Mouse (Mus musculus): ENCODE measurements around the gene Hfe.
"Not testable (repeated sequence)": the region's sequence is repeated elsewhere in the genome, so short reads cannot be mapped to it uniquely, and the experiment has no call there.

Gene Hfe

DNA sequence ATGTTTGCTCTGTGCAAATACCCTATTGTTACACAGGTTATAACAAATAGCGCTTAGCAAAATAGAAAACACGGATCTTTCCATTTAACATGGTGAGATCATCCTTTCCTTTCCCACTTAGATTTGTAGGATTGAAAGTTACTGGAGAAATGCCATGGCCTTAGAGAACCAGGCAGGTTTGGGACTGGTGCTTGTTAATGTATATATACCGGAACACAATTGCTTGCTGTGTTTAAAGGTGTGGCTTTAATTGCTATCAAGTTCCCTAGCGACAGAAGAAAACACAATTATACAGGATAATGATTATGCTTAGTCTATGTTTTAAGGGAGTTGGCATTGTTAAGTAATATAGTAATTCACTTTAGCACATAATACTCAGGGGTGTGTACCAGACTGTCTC is 23.5 kb downstream of the Hfe start:
- H3K9me3 ChIP-seq (ENCODE audit: low read length), result no peaks in the 10 kb centered on the region
- no peaks in the 10 kb centered on the region for H3K36me3 ChIP-seq (ENCODE audit: insufficient read depth, low read length)
- H3K4me3 ChIP-seq (replicated peaks; ENCODE audit: low read length), result no peak overlapping the region
- no peaks in the 10 kb centered on the region for H3K27me3 ChIP-seq (ENCODE audit: insufficient read depth, low read length)
- TF ChIP-seq CTCF (conservative IDR thresholded peaks at IDR 0.05; ENCODE audit: low read length) (no peak), NANOG (IDR thresholded peaks at IDR 0.05; ENCODE audit: borderline replicate concordance, low read length) (no peak), POU5F1 (IDR thresholded peaks at IDR 0.05; ENCODE audit: borderline replicate concordance, low read length) (no peak)
- peaks cover 21% of the 10 kb centered on the region for H3K4me1 ChIP-seq (replicated peaks; ENCODE audit: low read depth, low read length)

DNA sequence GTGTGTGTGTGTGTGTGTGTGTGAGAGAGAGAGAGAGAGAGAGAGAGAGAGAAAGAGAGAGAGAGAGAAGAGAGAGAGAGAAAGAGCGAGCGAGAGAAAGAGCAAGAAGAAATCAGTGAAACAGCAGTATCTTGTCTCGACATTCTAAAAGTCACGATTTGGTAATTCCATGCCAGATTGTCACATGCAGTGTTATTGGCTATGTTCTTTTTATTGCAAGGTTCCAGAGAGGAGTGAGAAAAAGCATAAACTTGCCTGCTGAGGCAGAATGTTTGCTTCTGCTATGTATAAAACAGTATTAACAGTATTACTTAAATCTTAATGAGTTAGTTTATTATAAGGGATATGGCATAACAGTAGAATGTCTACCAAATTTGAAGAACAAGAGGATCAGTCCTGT is 24.7 kb downstream of the Hfe start:
- TF ChIP-seq NANOG (IDR thresholded peaks at IDR 0.05; ENCODE audit: borderline replicate concordance, low read length) (no peak), POU5F1 (IDR thresholded peaks at IDR 0.05; ENCODE audit: borderline replicate concordance, low read length) (no peak), CTCF (conservative IDR thresholded peaks at IDR 0.05; ENCODE audit: low read length) (no peak)
- no peaks in the 10 kb centered on the region for H3K36me3 ChIP-seq (ENCODE audit: insufficient read depth, low read length)
- no peaks in the 10 kb centered on the region for H3K27me3 ChIP-seq (ENCODE audit: insufficient read depth, low read length)
- H3K9me3 ChIP-seq (ENCODE audit: low read length), result no peaks in the 10 kb centered on the region
- H3K4me1 ChIP-seq (replicated peaks; ENCODE audit: low read depth, low read length), result peaks cover 21% of the 10 kb centered on the region
- no peak overlapping the region for H3K4me3 ChIP-seq (replicated peaks; ENCODE audit: low read length)

DNA sequence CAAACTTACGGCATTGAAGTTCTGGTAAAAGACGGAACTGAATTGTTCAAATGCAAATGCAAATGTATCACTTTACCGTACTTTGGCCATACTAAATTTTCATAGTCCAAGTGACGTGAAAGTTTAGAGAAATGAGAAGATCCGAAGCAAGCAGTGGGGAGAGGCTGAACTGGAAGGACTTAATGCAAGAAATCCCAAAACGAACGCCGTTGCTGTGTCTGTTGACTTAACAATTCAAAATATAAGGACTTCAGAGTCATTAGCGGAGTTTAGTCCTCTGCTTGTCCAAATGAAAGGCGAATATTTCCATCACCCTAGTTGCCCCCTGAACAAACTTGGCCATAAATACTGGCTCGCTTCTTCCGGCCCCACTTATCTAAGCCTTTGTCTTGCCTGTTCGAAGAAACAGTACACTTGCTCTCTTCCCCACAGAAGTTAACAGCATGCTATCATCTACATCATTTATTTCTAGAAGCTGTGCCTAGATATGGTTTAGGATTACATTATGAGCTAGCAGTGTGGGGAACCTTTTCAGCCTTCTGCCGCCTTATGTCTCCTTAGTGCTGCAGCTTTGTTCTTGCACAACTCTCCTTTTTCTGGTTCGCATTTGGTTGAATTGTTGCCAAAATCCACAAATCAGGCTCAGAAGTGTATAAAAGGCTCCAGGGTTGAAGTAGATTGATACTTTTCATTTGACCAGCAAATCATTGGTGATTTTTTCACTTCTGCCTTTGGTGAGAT is 25.4 kb downstream of the Hfe start:
- Histone ChIP-seq H3K27me3 (ENCODE audit: insufficient read depth, low read length) (no peaks in the 10 kb centered on the region), H3K36me3 (ENCODE audit: insufficient read depth, low read length) (no peaks in the 10 kb centered on the region), H3K4me3 (replicated peaks; ENCODE audit: low read length) (peak overlapping the region; percentile 70), H3K4me1 (replicated peaks; ENCODE audit: low read depth, low read length) (peaks cover 15% of the 10 kb centered on the region), H3K9me3 (ENCODE audit: low read length) (no peaks in the 10 kb centered on the region)
- TF ChIP-seq CTCF (conservative IDR thresholded peaks at IDR 0.05; ENCODE audit: low read length) (no peak), NANOG (IDR thresholded peaks at IDR 0.05; ENCODE audit: borderline replicate concordance, low read length) (no peak), POU5F1 (IDR thresholded peaks at IDR 0.05; ENCODE audit: borderline replicate concordance, low read length) (no peak)

DNA sequence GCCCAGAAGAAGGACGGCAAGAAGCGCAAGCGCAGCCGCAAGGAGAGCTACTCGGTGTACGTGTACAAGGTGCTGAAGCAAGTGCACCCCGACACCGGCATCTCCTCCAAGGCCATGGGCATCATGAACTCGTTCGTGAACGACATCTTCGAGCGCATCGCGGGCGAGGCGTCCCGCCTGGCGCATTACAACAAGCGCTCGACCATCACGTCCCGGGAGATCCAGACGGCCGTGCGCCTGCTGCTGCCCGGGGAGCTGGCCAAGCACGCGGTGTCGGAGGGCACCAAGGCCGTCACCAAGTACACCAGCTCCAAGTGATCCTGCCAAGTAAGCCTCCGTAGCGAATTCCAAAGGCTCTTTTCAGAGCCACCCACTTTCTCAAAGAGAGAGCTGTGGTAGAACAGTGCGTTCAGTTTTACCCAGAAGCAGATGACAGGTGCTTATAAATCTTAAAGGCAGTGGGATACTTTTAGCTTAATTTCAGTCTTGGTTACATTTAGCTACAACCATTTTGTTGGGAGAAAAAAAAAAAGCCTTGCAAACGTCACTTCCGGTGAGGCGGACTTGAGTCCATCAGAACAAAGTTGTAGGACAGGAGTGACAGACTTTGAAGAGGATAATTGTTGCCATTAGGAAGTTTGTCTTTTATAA is 26.2 kb downstream of the Hfe start:
- H3K4me1 ChIP-seq (replicated peaks; ENCODE audit: low read depth, low read length), result peaks cover 15% of the 10 kb centered on the region
- not testable (repeated sequence) for H3K36me3 ChIP-seq (ENCODE audit: insufficient read depth, low read length); H3K9me3 ChIP-seq (ENCODE audit: low read length)

DNA sequence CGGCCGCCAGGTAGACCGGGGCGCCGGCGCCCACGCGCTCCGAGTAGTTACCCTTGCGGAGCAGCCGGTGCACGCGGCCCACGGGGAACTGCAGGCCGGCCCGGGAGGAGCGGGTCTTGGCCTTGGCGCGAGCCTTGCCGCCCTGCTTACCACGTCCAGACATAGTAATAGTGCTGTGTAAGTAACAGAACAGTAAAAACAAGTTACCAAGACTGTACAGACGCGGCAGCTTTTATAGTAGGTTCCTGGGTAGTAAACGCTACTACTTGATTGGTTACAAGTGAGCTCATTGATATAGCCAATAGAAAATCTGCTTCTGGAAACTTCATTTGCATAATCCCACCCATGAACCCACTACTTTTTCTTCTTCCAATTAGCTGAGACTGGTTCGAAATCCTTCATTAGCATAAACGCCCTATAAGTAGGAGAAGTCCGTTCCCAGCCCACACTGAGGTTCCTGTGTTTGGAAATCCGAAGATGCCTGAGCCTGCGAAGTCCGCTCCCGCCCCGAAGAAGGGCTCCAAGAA is 26.8 kb downstream of the Hfe start, which contains the start of the genes Hist1h2ac and Hist1h2bc:
TSS of gene Hist1h2ac (minus strand) at position 194 of the 527 bp plus-strand sequence.
TSS of gene Hist1h2bc (plus strand) at position 445 of the 527 bp plus-strand sequence.
- Histone ChIP-seq H3K4me3 (replicated peaks; ENCODE audit: low read length) (peak within 1 kb of the TSS; percentile 71), H3K4me1 (replicated peaks; ENCODE audit: low read depth, low read length) (peaks cover 15% of the 10 kb centered on the region), H3K27me3 (ENCODE audit: insufficient read depth, low read length) (no peaks in the 10 kb centered on the region), H3K9me3 (ENCODE audit: low read length) (no peaks in the 10 kb centered on the region), H3K36me3 (ENCODE audit: insufficient read depth, low read length) (no peaks in the 10 kb centered on the region)
- no peak for TF ChIP-seq POU5F1 (IDR thresholded peaks at IDR 0.05; ENCODE audit: borderline replicate concordance, low read length)
- TF ChIP-seq CTCF (conservative IDR thresholded peaks at IDR 0.05; ENCODE audit: low read length), result no peak
- no peak for TF ChIP-seq NANOG (IDR thresholded peaks at IDR 0.05; ENCODE audit: borderline replicate concordance, low read length)

More for the DNA sequence above, 26.2 kb downstream of the Hfe start:
- H3K4me3 ChIP-seq (replicated peaks; ENCODE audit: low read length), result peak overlapping the region; percentile 70
- not testable (repeated sequence) for H3K27me3 ChIP-seq (ENCODE audit: insufficient read depth, low read length)

DNA sequence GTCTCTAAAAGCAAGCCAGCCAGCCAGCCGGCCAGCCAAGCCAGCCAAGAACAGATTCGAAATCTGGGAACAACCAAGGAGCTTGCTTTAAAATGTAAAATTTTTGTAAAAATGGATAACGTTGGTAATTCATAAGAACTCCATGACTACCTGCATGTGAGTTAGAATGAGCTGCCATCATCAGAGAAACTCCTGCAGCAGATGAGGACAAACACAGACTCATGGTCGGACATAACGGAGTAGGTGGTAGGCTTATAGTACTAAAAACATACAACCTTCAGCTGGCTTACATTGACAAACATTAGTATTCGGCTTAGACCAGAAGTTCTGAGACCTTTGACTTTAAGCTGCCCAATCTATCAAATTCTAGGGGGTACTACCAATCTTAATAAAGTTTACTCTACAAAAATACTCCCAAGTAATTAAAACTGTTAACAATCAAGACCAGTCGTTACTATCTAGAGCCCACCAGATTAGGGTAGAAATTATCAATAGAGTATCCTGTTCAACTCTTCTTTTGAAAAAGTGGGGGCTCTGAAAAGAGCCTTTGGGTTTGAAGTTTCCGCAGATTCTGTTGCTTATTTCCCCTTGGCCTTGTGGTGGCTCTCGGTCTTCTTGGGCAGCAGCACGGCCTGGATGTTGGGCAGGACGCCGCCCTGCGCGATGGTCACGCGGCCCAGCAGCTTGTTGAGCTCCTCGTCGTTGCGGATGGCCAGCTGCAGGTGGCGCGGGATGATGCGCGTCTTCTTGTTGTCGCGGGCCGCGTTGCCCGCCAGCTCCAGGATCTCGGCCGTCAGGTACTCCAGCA is 27.5 kb downstream of the Hfe start:
- peaks cover 15% of the 10 kb centered on the region for H3K4me1 ChIP-seq (replicated peaks; ENCODE audit: low read depth, low read length)
- not testable (repeated sequence) for H3K27me3 ChIP-seq (ENCODE audit: insufficient read depth, low read length); H3K9me3 ChIP-seq (ENCODE audit: low read length); H3K36me3 ChIP-seq (ENCODE audit: insufficient read depth, low read length)
- H3K4me3 ChIP-seq (replicated peaks; ENCODE audit: low read length), result peak overlapping the region; percentile 71

DNA sequence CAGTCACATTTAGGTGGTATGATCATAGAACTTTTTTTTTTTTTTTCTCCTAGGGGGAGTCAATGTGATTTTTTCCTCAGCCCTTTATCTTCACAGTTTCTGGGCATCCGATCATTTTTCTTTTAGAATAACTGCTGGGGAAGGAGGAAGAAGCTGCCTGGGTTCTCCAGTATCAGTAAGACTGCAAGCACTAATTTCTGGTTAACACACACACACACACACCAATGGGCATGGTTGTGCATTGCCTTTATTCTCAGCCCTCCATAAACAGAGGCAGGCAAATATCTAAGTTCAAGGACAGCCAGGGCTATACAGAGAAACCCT is 28.1 kb downstream of the Hfe start:
- H3K4me3 ChIP-seq (replicated peaks; ENCODE audit: low read length), result peak overlapping the region; percentile 71
- H3K4me1 ChIP-seq (replicated peaks; ENCODE audit: low read depth, low read length), result peaks cover 15% of the 10 kb centered on the region
- H3K9me3 ChIP-seq (ENCODE audit: low read length), result no peaks in the 10 kb centered on the region
- TF ChIP-seq CTCF (conservative IDR thresholded peaks at IDR 0.05; ENCODE audit: low read length) (no peak), POU5F1 (IDR thresholded peaks at IDR 0.05; ENCODE audit: borderline replicate concordance, low read length) (no peak), NANOG (IDR thresholded peaks at IDR 0.05; ENCODE audit: borderline replicate concordance, low read length) (no peak)
- no peaks in the 10 kb centered on the region for H3K36me3 ChIP-seq (ENCODE audit: insufficient read depth, low read length)
- no peaks in the 10 kb centered on the region for H3K27me3 ChIP-seq (ENCODE audit: insufficient read depth, low read length)

DNA sequence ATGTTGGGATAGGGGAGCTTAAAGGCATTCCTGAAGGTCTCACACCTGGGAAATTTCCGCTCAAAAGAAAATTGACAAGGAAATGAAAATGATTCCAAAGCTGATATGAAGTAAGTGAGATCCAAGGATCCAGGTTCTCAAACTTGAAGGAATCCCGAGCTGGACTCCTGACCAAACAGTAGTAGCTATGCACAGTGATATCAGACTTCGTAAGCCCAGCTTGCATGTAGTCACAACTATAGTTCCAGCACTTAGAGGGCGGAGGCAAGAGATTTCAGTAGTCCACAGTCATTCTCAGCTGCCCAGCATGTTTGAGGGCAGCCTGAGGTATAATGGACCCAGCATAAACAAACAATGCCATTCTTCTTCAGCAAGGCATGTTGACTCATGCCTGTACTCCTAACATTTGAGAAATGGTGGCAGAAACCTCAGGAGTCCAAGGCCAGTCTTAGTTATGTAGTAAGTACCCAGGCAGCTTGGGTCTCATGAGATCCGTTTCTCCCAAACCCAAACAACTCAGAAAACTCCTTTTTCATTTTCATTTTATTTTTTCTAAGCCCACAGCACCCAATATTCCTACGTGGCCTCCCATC is 28.6 kb downstream of the Hfe start:
- peaks cover 15% of the 10 kb centered on the region for H3K4me1 ChIP-seq (replicated peaks; ENCODE audit: low read depth, low read length)
- H3K9me3 ChIP-seq (ENCODE audit: low read length), result no peaks in the 10 kb centered on the region
- TF ChIP-seq CTCF (conservative IDR thresholded peaks at IDR 0.05; ENCODE audit: low read length), result no peak
- TF ChIP-seq POU5F1 (IDR thresholded peaks at IDR 0.05; ENCODE audit: borderline replicate concordance, low read length), result no peak
- TF ChIP-seq NANOG (IDR thresholded peaks at IDR 0.05; ENCODE audit: borderline replicate concordance, low read length), result no peak
- H3K36me3 ChIP-seq (ENCODE audit: insufficient read depth, low read length), result no peaks in the 10 kb centered on the region
- no peaks in the 10 kb centered on the region for H3K27me3 ChIP-seq (ENCODE audit: insufficient read depth, low read length)
- no peak overlapping the region; the same call in 1 of the 2 replicates for H3K4me3 ChIP-seq (replicated peaks; ENCODE audit: low read length)
